Mouse (Mus musculus): ENCODE results near the gene Oas1g. TPM values are rescaled to one million over a fixed set of nuclear protein-coding genes. Genes with fewer than 3 reads are reported as not detected.
"Not testable (repeated sequence)": the region's sequence is repeated elsewhere in the genome, so short reads cannot be mapped to it uniquely, and the experiment has no call there.

Oas1g gene
- total RNA-seq, 2 experiments from 2014 or later, result not detected

DNA sequence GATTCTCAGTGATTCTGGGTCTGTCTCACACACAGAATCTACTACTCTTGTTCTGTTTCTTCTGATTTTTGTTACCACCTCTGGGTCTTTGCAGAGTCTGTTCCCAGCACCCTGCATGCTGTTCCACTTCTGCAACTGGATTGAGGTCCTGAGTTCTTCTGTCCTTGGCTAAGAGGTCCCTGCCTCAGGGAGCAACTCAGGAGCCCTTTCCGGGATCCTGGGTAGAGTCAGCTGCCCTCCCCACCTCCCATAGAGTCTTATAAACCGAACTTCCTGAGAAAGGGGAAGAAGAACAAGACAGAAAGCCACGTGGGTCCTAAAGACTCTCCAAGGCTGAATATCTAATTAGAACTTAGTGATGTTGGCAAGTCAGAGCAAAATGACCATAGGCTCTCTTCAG lies 3.6 kb upstream of the Oas1g start:
- no peak for DNase-seq (ENCODE audit: low spot score in 2 of 2)

DNA sequence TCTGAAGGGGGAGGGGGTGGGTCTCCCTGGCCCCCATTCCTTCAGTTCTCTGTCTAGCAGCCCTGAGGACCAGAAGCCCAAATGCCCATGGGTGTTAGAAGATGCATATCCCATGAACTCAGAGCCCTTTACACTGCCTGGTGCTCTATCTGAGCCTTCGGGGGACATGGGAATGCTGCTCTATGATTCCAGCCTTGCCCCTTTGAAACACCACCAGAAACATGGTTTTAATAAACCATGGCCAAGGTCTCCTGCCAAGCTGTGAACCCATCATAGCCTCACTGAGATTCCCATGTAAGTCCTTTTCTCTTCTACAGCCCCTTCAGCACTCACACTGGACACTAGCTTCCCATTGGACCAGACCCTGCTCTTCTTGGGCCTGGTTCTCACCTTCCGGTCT lies 2.6 kb upstream of the Oas1g start:
- no peak for DNase-seq (ENCODE audit: low spot score in 2 of 2)

- not testable (repeated sequence) for DNase-seq (ENCODE audit: low spot score in 2 of 2)
Measured at GRCm38 (mm10) chr5:120888294-120888815, 942 bp upstream of the Oas1g start.

- no peak for DNase-seq (ENCODE audit: low spot score in 2 of 2)
Measured at GRCm38 (mm10) chr5:120887831-120888230, 418 bp upstream of the Oas1g start.

DNA sequence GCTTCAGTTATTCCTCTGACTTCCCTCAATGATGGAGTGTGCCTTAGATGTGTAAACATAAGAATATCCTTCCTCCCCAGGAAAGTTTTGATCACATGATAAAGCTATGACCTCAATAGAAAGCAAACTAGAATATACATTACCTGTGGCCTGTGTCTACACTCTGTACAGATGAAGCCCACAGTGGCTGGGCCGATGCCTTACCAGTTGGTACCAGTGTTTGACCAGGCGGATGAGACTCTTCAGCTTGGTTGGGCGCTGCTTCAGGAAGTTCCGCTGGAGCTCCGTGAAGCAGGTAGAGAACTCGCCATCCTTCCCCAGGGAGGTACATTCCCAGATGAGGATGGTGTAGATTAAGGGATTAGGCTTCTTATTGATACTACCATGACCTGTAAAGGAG lies 5.7 kb downstream of the Oas1g start:
- DNase-seq (ENCODE audit: low spot score in 2 of 2), result not testable (repeated sequence)

DNA sequence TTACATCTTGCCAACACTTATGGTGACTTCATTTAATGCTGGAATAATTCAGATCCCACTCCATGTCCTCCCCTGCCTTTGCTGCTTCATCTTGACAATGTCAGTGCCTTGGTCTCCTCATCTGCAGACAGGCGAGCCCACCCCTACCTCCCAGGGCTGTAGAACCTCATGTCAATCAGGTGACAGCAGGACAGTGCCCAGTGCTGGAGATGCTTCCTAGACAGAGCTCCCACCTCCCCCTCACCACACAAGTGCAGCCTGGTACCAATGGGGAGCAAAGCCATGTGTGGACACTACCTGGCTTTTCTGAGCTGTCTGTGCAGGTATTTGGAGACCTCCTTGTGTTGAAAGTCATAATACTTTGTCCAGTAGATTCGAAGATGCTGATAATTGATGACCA lies 8.6 kb downstream of the Oas1g start:
- DNase-seq (ENCODE audit: low spot score in 2 of 2), result not testable (repeated sequence)

- not testable (repeated sequence) for DNase-seq (ENCODE audit: low spot score in 2 of 2)
Measured at GRCm38 (mm10) chr5:120877407-120877806, 10.0 kb downstream of the Oas1g start.

GRCm38 (mm10) chr5:120876839-120877238 lies 10.6 kb downstream of the Oas1g start:
- DNase-seq (ENCODE audit: low spot score in 2 of 2), result not testable (repeated sequence)

DNA sequence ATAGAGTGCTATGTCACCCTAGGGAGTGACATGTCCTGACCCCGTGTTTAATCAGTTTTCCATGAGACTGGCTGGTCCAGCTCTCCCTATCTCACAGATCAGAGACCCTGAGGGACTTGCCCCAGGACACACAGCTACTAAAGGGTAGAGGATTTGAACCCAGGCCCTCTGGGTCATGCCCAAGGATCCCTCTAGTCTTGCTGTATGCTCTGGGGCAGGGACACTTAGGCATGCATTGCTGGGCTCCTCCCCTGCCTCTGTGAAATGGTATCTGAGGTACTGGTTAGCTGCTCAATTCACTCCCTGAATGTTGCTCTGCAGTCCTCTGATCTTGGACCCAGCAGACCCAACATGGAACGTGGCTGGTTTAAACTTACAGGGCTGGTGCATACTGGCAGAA lies 15.9 kb downstream of the Oas1g start:
- DNase-seq (ENCODE audit: low spot score in 2 of 2), result no peak

GRCm38 (mm10) chr5:120870782-120871181 lies 16.6 kb downstream of the Oas1g start:
- DNase-seq (ENCODE audit: low spot score in 2 of 2), result no peak

DNA sequence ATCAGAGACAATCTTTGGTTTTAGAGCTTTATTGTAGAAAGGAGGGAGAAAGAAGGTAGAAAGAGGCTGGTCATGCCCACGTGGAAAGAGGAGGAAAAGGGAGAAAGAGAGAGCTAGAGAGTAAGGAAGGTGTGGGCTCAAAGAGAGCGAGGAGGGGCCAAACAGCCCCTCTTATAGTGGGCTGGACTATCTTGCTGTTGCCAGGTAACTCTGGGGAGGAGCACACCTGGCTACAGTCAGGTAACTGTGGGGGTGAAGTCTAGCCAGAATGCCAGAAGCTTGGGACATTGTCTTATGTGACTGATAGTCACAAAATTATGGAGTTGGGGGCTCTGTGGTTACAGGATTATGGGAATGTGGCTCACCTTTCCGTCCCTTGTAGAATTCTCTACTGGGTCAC lies 17.3 kb downstream of the Oas1g start:
- no peak for DNase-seq (ENCODE audit: low spot score in 2 of 2)

- no peak for DNase-seq (ENCODE audit: low spot score in 2 of 2)
Measured at GRCm38 (mm10) chr5:120869436-120870015, 17.9 kb downstream of the Oas1g start.

DNA sequence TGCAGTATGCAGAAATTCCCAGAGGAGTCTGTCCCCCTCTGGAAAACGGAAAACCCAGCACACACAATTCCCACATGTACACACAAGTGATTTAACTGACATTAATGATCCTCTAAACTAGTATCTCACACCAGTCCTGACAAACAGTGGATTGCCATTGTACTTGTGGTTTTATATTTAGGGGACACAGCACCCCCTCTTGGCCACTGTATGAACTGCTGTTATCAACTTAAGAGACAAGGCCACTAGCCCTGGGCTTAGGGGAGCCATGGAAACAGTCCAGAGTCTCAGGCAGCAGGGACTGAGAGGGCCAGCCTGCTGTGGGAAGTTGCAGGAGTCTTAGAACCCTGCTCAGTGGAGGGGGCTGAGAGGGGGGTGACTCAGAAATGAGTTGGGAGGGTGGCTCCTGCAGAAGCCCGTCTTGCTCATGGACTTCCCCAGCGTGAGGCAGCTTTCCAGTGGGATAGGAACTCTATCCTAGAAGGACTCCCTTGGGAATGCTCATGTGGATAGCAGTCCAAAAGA lies 22.0 kb downstream of the Oas1g start:
- DNase-seq (ENCODE audit: low spot score in 2 of 2), result no peak

DNA sequence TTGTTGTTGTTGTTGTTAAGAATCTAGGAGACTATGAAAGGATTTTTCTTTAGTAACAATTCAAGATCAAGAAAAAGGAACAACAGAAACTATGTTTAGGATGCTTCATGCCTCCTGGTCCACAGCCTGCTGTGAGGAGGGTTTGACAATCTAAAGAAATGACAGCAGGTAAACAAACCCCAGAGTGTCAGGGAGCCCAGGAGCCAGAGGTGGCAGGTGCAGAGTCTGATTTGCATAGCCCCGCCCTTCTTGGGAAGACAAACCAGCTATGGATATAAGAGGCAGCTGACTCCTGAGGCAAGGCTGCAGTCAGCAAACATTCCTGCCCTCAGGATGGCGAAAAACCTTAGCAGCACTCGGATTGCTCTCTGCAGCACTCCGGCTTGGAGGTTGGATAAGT lies 26.3 kb downstream of the Oas1g start, which contains the start of gene Oas1h:
TSS of gene Oas1h (plus strand) at position 301 of the 400 bp plus-strand sequence.
- DNase-seq (ENCODE audit: low spot score in 2 of 2), result no peak

GRCm38 (mm10) chr5:120859241-120859640 lies 28.2 kb downstream of the Oas1g start:
- no peak for DNase-seq (ENCODE audit: low spot score in 2 of 2)

DNA sequence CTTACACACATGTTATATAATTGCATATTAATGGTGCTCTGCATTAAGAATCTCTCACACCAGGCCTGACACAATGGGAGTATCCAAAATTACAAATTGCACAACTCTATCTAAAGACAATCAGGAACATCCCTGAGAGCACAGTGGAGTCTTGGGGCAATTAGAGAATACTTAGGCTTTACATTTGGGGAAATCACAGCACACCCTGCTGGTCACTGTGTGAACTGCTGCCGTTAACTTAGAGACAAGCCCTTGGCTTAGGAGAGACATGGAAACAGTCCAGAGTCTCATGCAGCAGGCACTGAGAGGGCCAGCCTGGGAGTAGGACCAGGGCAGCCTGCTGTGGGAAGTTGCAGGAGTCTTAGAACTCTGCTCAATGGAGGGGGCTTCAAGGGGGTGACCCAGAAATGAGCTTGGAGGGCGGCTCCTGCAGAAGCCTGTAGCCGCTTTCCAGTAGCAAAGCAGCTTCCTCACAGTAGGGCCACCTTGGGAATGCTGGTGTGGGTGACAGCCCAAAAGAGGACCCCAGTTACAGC lies 37.7 kb downstream of the Oas1g start:
- no peak for DNase-seq (ENCODE audit: low spot score in 2 of 2)

- DNase-seq (ENCODE audit: low spot score in 2 of 2), result no peak
Measured at GRCm38 (mm10) chr5:120847067-120847466, 40.3 kb downstream of the Oas1g start, which contains the start of gene Oas1f. Oas1f (plus strand) TSS chr5:120847367.

- DNase-seq (ENCODE audit: low spot score in 2 of 2), result no peak
Measured at GRCm38 (mm10) chr5:120844713-120845112, 42.7 kb downstream of the Oas1g start.

DNA sequence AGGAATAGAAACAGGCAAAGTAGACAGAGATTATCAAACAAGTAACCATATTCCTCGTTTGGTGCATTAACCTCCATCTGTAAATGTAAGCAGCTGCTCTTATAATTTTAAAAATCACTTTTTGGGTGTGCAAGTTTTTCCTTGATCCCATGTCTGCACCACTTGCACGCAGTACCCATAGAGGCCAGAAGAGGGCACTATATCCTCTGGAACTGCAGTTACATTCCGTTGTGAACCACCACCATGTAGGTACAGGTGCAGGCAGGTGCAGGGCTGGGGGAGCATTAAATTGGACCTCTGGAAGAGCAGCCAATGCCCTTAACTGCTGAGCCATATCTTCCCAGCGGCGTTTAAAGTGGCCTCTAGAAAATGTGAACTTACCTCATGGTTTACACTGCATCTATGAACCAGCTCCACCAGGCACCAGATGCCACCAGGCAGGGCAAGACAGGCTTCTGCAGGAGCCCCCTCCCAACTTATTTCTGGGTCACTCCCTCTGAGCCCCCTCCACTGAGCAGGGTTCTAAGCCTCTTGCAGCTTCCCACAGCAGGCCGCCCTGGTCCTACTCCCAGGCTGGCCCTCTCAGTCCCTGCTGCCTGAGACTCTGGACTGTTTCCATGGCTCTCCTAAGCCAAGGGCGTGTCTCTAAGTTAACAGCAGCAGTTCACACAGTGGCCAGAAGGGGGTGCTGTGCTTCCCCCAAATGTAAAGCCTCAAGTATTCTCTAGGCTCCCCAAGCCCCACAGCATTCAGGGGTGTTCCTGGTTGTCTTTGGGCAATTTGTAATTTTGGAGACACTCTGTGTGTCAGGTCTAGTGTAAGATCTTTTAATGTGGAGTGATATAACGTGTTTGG lies 50.5 kb downstream of the Oas1g start:
- peak in 1 of 2 experiments; percentile 25 for DNase-seq (ENCODE audit: low spot score in 2 of 2)

- DNase-seq (ENCODE audit: low spot score in 2 of 2), result no peak
Measured at GRCm38 (mm10) chr5:120833335-120834280, 53.8 kb downstream of the Oas1g start.

- no peak for DNase-seq (ENCODE audit: low spot score in 2 of 2)
Measured at GRCm38 (mm10) chr5:120831031-120831430, 56.4 kb downstream of the Oas1g start.
